Mouse (Mus musculus): ENCODE measurements at regions not wholly inside any gene's neighbourhood (a gene's known extent, or its start where the extent isn't known, plus 50 kb on each side); places are given as distances from the start of the nearest gene placed in this dataset.

DNA sequence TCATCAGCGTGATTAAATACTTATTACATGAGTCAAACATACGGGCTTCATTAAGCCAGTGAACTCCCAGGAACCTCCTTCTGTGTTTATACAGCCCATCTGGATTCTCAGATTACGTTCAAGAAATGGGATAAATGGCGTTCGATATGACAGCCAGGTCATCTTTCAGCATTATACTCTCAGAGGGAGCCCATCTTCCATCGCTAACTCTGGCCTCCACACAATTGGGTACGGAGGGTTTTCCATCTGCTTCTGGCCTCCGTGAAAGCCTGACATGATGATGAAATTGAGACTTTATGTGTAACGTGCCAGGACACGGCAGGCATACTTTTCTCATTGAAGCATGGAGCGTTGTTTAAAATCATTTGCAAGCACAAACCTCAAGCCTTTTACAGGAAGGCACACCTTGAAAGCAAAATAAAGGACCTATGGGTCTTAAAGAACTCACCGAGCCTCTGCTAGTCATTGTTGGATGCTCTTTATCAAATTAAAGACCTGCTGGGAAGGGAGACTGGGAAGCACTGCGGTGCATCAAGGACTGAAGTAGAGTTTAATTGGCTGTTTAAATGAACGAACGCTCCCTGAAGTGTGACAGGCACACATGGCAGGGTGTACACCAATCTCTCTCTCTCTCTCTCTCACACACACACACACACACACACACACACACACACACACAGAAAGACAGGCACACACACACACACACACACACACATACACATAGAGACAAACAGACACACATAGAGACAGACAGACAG is 127.0 kb downstream of the Slc38a6 start:
- H3K9me3 ChIP-seq (ENCODE audit: control insufficient read depth, low read length) = no peaks in the 10 kb centered on the region
- peak; percentile 87 for DNase-seq (ENCODE audit: low spot score)
- H3K4me1 ChIP-seq (ENCODE audit: control insufficient read depth, insufficient read depth, low read length) = peaks cover 35% of the 10 kb centered on the region
- H3K27me3 ChIP-seq (replicated peaks; ENCODE audit: control insufficient read depth, insufficient read depth, low read length) = no peaks in the 10 kb centered on the region
- peak overlapping the region; percentile 39; the same call in 1 of the 2 replicates for H3K27ac ChIP-seq (replicated peaks; ENCODE audit: low read depth, low read length)
- no peaks in the 10 kb centered on the region for H3K36me3 ChIP-seq (ENCODE audit: control insufficient read depth, insufficient read depth, low read length)
- no peak overlapping the region for H3K9ac ChIP-seq (ENCODE audit: low read depth, low read length)
- peak; percentile 45 for ATAC-seq (ENCODE audit: low read depth)
- WGBS = 16% methylated on average over 15 of the region's 15 CpGs
- peak overlapping the region; percentile 26 for H3K4me2 ChIP-seq (ENCODE audit: low read depth, low read length)
- H3K4me3 ChIP-seq (ENCODE audit: low read depth, low read length) = no peak overlapping the region

DNA sequence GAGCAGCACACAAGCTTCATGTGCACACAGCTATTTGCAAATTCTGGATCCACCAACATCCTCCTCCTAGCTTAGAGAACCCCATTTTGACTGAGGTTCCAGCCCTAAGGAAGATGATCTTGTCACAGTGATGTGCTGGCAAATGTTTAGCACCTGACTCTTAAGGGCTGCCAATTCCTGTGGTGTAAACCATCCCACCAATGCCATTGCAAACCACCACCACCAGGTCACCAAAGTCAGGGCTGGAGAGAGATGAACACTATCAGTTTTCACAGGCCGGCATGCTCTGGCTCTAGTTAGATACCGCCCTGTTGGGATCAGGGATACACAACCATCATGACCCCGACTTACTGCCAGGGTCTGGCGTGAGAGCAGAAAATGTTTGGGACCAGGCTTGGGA is 125.9 kb downstream of the Slc38a6 start:
- 57% methylated on average over 4 of the region's 4 CpGs for WGBS
- Histone ChIP-seq H3K4me3 (ENCODE audit: low read depth, low read length) (no peak overlapping the region), H3K27ac (replicated peaks; ENCODE audit: low read depth, low read length) (no peak overlapping the region), H3K4me2 (ENCODE audit: low read depth, low read length) (no peak overlapping the region), H3K9ac (ENCODE audit: low read depth, low read length) (no peak overlapping the region), H3K36me3 (ENCODE audit: control insufficient read depth, insufficient read depth, low read length) (no peaks in the 10 kb centered on the region), H3K4me1 (ENCODE audit: control insufficient read depth, insufficient read depth, low read length) (peaks cover 35% of the 10 kb centered on the region), H3K27me3 (replicated peaks; ENCODE audit: control insufficient read depth, insufficient read depth, low read length) (no peaks in the 10 kb centered on the region), H3K9me3 (ENCODE audit: control insufficient read depth, low read length) (no peaks in the 10 kb centered on the region)
- ATAC-seq (ENCODE audit: low read depth) (no peak), DNase-seq (ENCODE audit: low spot score) (no peak)

- 48% methylated on average over 7 of the region's 7 CpGs for WGBS
- H3K9ac ChIP-seq (ENCODE audit: low read depth, low read length) = no peak overlapping the region
- ATAC-seq (ENCODE audit: low read depth) = no peak
- H3K4me3 ChIP-seq (ENCODE audit: low read depth, low read length) = no peak overlapping the region
- no peaks in the 10 kb centered on the region for H3K27me3 ChIP-seq (replicated peaks; ENCODE audit: control insufficient read depth, insufficient read depth, low read length)
- DNase-seq (ENCODE audit: low spot score) = peak; percentile 80
- H3K36me3 ChIP-seq (ENCODE audit: control insufficient read depth, insufficient read depth, low read length) = no peaks in the 10 kb centered on the region
- no peaks in the 10 kb centered on the region for H3K9me3 ChIP-seq (ENCODE audit: control insufficient read depth, low read length)
- H3K4me1 ChIP-seq (ENCODE audit: control insufficient read depth, insufficient read depth, low read length) = peaks cover 38% of the 10 kb centered on the region
- no peak overlapping the region for H3K27ac ChIP-seq (replicated peaks; ENCODE audit: low read depth, low read length)
- no peak overlapping the region for H3K4me2 ChIP-seq (ENCODE audit: low read depth, low read length)
These were observed 124.3 kb downstream of the Slc38a6 start for GRCm38 (mm10) chr12:73410924-73411323.

DNA sequence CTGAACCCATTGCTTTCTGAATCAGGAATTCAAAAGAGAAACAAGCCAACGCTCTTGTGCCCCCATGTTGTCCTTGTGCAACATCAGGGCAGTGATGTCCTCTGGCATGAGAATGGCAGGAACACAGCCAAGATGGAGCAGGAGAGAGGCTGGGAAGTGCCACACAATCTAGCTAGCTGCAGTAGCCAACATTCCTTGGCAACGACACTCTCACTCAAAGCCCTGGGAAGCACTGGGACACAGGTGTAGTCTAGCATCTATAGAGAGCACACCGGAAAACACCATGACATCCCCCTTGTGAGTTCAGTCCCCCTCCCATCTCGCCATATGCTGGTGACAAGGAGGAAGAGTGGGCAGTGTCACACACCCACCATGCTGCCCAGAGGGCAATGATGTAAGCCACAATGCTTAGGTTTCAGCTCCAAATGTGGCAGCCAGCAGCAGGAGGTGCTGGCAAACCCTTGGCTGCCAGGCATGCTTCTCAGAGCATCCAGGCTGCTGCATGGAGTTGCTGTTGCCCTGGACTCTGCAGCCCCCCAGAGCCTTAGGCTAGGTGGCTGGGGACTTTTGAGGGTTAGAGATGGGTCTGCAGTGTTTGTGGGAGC is 123.0 kb downstream of the Slc38a6 start:
- H3K9me3 ChIP-seq (ENCODE audit: control insufficient read depth, low read length) = no peaks in the 10 kb centered on the region
- no peak overlapping the region for H3K4me2 ChIP-seq (ENCODE audit: low read depth, low read length)
- H3K27ac ChIP-seq (replicated peaks; ENCODE audit: low read depth, low read length) = no peak overlapping the region
- H3K9ac ChIP-seq (ENCODE audit: low read depth, low read length) = no peak overlapping the region
- no peaks in the 10 kb centered on the region for H3K36me3 ChIP-seq (ENCODE audit: control insufficient read depth, insufficient read depth, low read length)
- 91% methylated on average over 4 of the region's 4 CpGs for WGBS
- H3K4me3 ChIP-seq (ENCODE audit: low read depth, low read length) = no peak overlapping the region
- ATAC-seq (ENCODE audit: low read depth) (no peak), DNase-seq (ENCODE audit: low spot score) (no peak)
- no peaks in the 10 kb centered on the region for H3K27me3 ChIP-seq (replicated peaks; ENCODE audit: control insufficient read depth, insufficient read depth, low read length)
- peaks cover 39% of the 10 kb centered on the region for H3K4me1 ChIP-seq (ENCODE audit: control insufficient read depth, insufficient read depth, low read length)

GRCm38 (mm10) chr12:73408614-73409013 is 122.0 kb downstream of the Slc38a6 start:
- no peaks in the 10 kb centered on the region for H3K27me3 ChIP-seq (replicated peaks; ENCODE audit: control insufficient read depth, insufficient read depth, low read length)
- 86% methylated on average over 5 of the region's 7 CpGs for WGBS
- no peak for ATAC-seq (ENCODE audit: low read depth)
- H3K4me3 ChIP-seq (ENCODE audit: low read depth, low read length) = no peak overlapping the region
- no peak for DNase-seq (ENCODE audit: low spot score)
- H3K36me3 ChIP-seq (ENCODE audit: control insufficient read depth, insufficient read depth, low read length) = no peaks in the 10 kb centered on the region
- H3K4me1 ChIP-seq (ENCODE audit: control insufficient read depth, insufficient read depth, low read length) = peaks cover 36% of the 10 kb centered on the region
- H3K27ac ChIP-seq (replicated peaks; ENCODE audit: low read depth, low read length) = no peak overlapping the region
- H3K9ac ChIP-seq (ENCODE audit: low read depth, low read length) = no peak overlapping the region
- H3K4me2 ChIP-seq (ENCODE audit: low read depth, low read length) = no peak overlapping the region
- H3K9me3 ChIP-seq (ENCODE audit: control insufficient read depth, low read length) = no peaks in the 10 kb centered on the region

GRCm38 (mm10) chr12:73408165-73408564 is 121.6 kb downstream of the Slc38a6 start:
- H3K4me1 ChIP-seq (ENCODE audit: control insufficient read depth, insufficient read depth, low read length) = peaks cover 32% of the 10 kb centered on the region
- no peak overlapping the region for H3K9ac ChIP-seq (ENCODE audit: low read depth, low read length)
- ATAC-seq (ENCODE audit: low read depth) (no peak), DNase-seq (ENCODE audit: low spot score) (no peak)
- H3K4me3 ChIP-seq (ENCODE audit: low read depth, low read length) = no peak overlapping the region
- H3K27ac ChIP-seq (replicated peaks; ENCODE audit: low read depth, low read length) = no peak overlapping the region
- no peaks in the 10 kb centered on the region for H3K27me3 ChIP-seq (replicated peaks; ENCODE audit: control insufficient read depth, insufficient read depth, low read length)
- H3K36me3 ChIP-seq (ENCODE audit: control insufficient read depth, insufficient read depth, low read length) = no peaks in the 10 kb centered on the region
- WGBS = 79% methylated on average over 11 of the region's 11 CpGs
- H3K4me2 ChIP-seq (ENCODE audit: low read depth, low read length) = no peak overlapping the region
- H3K9me3 ChIP-seq (ENCODE audit: control insufficient read depth, low read length) = no peaks in the 10 kb centered on the region

- 89% methylated on average over 8 of the region's 8 CpGs for WGBS
- DNase-seq (ENCODE audit: low spot score) (no peak), ATAC-seq (ENCODE audit: low read depth) (no peak)
- no peak overlapping the region for H3K27ac ChIP-seq (replicated peaks; ENCODE audit: low read depth, low read length)
- H3K27me3 ChIP-seq (replicated peaks; ENCODE audit: control insufficient read depth, insufficient read depth, low read length) = no peaks in the 10 kb centered on the region
- no peaks in the 10 kb centered on the region for H3K9me3 ChIP-seq (ENCODE audit: control insufficient read depth, low read length)
- no peak overlapping the region for H3K4me2 ChIP-seq (ENCODE audit: low read depth, low read length)
- H3K9ac ChIP-seq (ENCODE audit: low read depth, low read length) = no peak overlapping the region
- no peak overlapping the region for H3K4me3 ChIP-seq (ENCODE audit: low read depth, low read length)
- H3K4me1 ChIP-seq (ENCODE audit: control insufficient read depth, insufficient read depth, low read length) = peaks cover 27% of the 10 kb centered on the region
- H3K36me3 ChIP-seq (ENCODE audit: control insufficient read depth, insufficient read depth, low read length) = no peaks in the 10 kb centered on the region
These were observed 120.0 kb downstream of the Slc38a6 start for GRCm38 (mm10) chr12:73406556-73407087.

GRCm38 (mm10) chr12:73405583-73405982 is 119.0 kb downstream of the Slc38a6 start:
- Histone ChIP-seq H3K9ac (ENCODE audit: low read depth, low read length) (no peak overlapping the region), H3K4me2 (ENCODE audit: low read depth, low read length) (no peak overlapping the region), H3K4me1 (ENCODE audit: control insufficient read depth, insufficient read depth, low read length) (peaks cover 21% of the 10 kb centered on the region), H3K9me3 (ENCODE audit: control insufficient read depth, low read length) (no peaks in the 10 kb centered on the region), H3K4me3 (ENCODE audit: low read depth, low read length) (no peak overlapping the region), H3K27me3 (replicated peaks; ENCODE audit: control insufficient read depth, insufficient read depth, low read length) (no peaks in the 10 kb centered on the region), H3K36me3 (ENCODE audit: control insufficient read depth, insufficient read depth, low read length) (no peaks in the 10 kb centered on the region), H3K27ac (replicated peaks; ENCODE audit: low read depth, low read length) (no peak overlapping the region)
- ATAC-seq (ENCODE audit: low read depth) (no peak), DNase-seq (ENCODE audit: low spot score) (no peak)
- 71% methylated on average over 9 of the region's 9 CpGs for WGBS
